Mouse (Mus musculus): Measurements from ENCODE around the gene Lingo4. TPM values are rescaled to one million over a fixed set of nuclear protein-coding genes. Genes with fewer than 3 reads are reported as not detected.

The Lingo4 gene
- total and polyA plus RNA-seq, 2 experiments from 2014 or later, result 2.5 to 3.9 TPM

DNA sequence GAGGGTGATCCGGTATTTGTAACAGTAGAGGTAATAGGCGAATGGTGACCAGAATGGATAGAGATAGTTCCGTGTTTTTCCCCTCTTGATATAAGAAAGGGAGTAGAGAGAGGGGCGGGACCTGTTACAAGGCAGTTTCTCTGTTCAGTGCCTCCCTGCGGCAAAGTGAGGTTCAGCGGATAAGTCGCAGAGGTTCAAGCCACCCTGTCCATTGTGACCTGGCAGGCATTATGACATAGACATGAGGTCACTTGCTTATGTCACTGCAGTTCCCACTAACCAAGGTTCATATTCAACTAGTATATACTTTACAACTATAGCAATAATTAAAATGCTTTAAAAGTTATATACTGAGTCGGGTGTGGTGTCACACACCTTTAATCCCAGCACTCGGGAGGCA lies 38.1 kb downstream of the Lingo4 start:
- H3K36me3 ChIP-seq (ENCODE audit: insufficient read depth, low read length), result no peaks in the 10 kb centered on the region
- no peaks in the 10 kb centered on the region for H3K27me3 ChIP-seq (ENCODE audit: insufficient read depth, low read length)
- H3K27ac ChIP-seq, result no peak overlapping the region
- H3K4me2 ChIP-seq (ENCODE audit: low read depth, low read length), result no peak overlapping the region
- ATAC-seq, result no peak
- H3K4me1 ChIP-seq (ENCODE audit: insufficient read depth, low read length), result no peaks in the 10 kb centered on the region
- no peaks in the 10 kb centered on the region for H3K9me3 ChIP-seq (ENCODE audit: low read length)
- no peak for TF ChIP-seq CTCF (IDR thresholded peaks at IDR 0.05; ENCODE audit: low read depth)
- DNase-seq (ENCODE audit: low spot score), result no peak
- WGBS, result 83% methylated on average over 9 of the region's 9 CpGs
- no peak overlapping the region for H3K9ac ChIP-seq (replicated peaks; ENCODE audit: low read length)
- no peak overlapping the region for H3K4me3 ChIP-seq (ENCODE audit: low read length)

DNA sequence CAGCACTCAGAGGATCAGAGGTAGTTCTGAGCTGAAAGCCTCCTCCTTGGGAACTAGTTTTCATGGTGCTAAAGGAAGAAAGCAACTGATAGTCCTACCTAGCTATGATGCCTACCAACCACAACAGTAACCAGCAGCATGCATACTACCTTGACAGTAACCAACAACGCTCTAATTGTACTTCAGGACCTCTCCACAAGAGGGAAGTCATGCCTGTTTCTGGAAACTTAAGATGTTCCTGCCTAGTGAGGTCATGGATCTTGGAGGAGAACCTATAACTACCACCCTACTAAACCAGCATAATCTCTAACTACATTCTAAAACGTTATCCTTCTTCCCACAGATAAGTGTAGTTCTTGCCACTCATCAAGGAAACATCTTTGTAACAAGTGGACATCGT lies 42.9 kb downstream of the Lingo4 start:
- Histone ChIP-seq H3K4me2 (ENCODE audit: low read depth, low read length) (no peak overlapping the region), H3K27me3 (ENCODE audit: insufficient read depth, low read length) (no peaks in the 10 kb centered on the region), H3K27ac (no peak overlapping the region), H3K4me3 (ENCODE audit: low read length) (no peak overlapping the region), H3K4me1 (ENCODE audit: insufficient read depth, low read length) (no peaks in the 10 kb centered on the region), H3K36me3 (ENCODE audit: insufficient read depth, low read length) (peaks cover 7% of the 10 kb centered on the region), H3K9me3 (ENCODE audit: low read length) (no peaks in the 10 kb centered on the region), H3K9ac (replicated peaks; ENCODE audit: low read length) (no peak overlapping the region)
- peak; percentile 46 for DNase-seq (ENCODE audit: low spot score)
- ATAC-seq, result no peak
- TF ChIP-seq CTCF (IDR thresholded peaks at IDR 0.05; ENCODE audit: low read depth), result peak; percentile 75
- 38% methylated on average over 3 of the region's 3 CpGs for WGBS

DNA sequence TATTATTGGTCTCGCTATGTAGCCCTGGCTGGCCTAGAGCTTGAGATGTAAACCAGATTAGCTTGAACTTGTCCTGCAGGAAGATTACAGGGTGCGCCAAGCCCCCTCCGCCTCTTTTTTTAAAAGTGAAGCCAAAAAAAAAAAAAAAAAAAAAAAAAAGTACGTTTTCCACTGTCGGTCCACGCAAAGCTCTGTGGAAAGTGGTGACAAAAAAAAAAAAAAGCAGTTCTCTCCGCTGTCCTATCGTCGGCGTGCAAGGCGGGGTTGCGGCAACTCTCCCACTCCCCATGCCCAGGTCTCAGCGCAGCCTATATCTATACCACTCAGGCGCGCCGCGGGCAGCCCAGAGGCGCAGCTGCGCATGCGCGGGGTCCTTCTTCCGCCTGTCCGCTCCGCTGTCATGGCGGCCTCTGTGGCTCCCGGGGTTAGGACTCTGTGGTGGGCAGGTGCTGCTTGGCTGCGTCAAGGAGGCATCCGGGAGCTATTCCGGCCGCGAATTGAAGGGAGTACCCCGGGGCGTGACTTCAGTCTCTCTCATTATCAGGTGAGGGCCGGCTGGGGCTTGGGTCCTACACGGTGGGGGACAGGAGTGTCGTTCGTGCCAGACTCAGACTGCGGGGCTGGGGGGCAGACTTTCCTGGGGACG lies 44.8 kb downstream of the Lingo4 start, which contains the start of gene Mrpl9:
Mrpl9 (plus strand) TSS at position 368 of the 646 bp plus-strand sequence.
- H3K36me3 ChIP-seq (ENCODE audit: insufficient read depth, low read length), result peaks cover 26% of the 10 kb centered on the region
- no peak for TF ChIP-seq CTCF (IDR thresholded peaks at IDR 0.05; ENCODE audit: low read depth)
- no peaks in the 10 kb centered on the region for H3K27me3 ChIP-seq (ENCODE audit: insufficient read depth, low read length)
- peak within 1 kb of the TSS; percentile 92 for H3K4me3 ChIP-seq (ENCODE audit: low read length)
- H3K9me3 ChIP-seq (ENCODE audit: low read length), result no peaks in the 10 kb centered on the region
- H3K9ac ChIP-seq (replicated peaks; ENCODE audit: low read length), result peak within 1 kb of the TSS; percentile 95
- DNase-seq (ENCODE audit: low spot score) (peak; percentile 97), ATAC-seq (peak; percentile 98)
- H3K4me1 ChIP-seq (ENCODE audit: insufficient read depth, low read length), result no peaks in the 10 kb centered on the region
- peak within 1 kb of the TSS; percentile 95 for H3K4me2 ChIP-seq (ENCODE audit: low read depth, low read length)
- WGBS, result under 1% methylated on average over 39 of the region's 39 CpGs
- H3K27ac ChIP-seq, result peak within 1 kb of the TSS; percentile 79

DNA sequence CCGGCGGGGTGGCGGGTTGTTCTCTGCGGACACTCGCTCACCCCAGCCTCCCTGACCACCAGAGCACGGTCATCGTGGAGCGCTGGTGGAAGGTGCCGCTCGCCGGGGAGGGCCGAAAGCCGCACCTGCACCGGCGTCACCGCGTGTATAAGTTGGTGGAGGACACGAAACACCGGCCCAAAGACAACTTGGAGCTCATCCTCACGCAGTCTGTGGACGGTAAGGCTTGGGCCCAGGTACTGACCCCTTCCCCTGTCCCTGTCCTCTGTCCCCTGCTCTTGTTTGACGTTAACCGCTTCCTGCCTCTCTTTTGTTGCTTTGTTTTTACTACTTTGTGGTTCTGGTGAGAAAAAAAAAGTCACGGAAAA lies 45.3 kb downstream of the Lingo4 start, which contains the start of gene Oaz3:
Oaz3 (minus strand) TSS at position 319 of the 368 bp plus-strand sequence.
- H3K9ac ChIP-seq (replicated peaks; ENCODE audit: low read length), result peak within 1 kb of the TSS; percentile 95
- no peaks in the 10 kb centered on the region for H3K27me3 ChIP-seq (ENCODE audit: insufficient read depth, low read length)
- peak within 1 kb of the TSS; percentile 92 for H3K4me3 ChIP-seq (ENCODE audit: low read length)
- H3K4me2 ChIP-seq (ENCODE audit: low read depth, low read length), result peak within 1 kb of the TSS; percentile 95
- under 1% methylated on average over 24 of the region's 24 CpGs for WGBS
- no peaks in the 10 kb centered on the region for H3K4me1 ChIP-seq (ENCODE audit: insufficient read depth, low read length)
- peaks cover 29% of the 10 kb centered on the region for H3K36me3 ChIP-seq (ENCODE audit: insufficient read depth, low read length)
- no peak for ATAC-seq
- no peak for DNase-seq (ENCODE audit: low spot score)
- peak within 1 kb of the TSS; percentile 79 for H3K27ac ChIP-seq
- H3K9me3 ChIP-seq (ENCODE audit: low read length), result no peaks in the 10 kb centered on the region
- TF ChIP-seq CTCF (IDR thresholded peaks at IDR 0.05; ENCODE audit: low read depth), result no peak

GRCm38 (mm10) chr3:94449377-94449776 lies 51.1 kb downstream of the Lingo4 start:
- WGBS, result 99% methylated on average over 2 of the region's 2 CpGs
- TF ChIP-seq CTCF (IDR thresholded peaks at IDR 0.05; ENCODE audit: low read depth), result no peak
- Histone ChIP-seq H3K9me3 (ENCODE audit: low read length) (no peaks in the 10 kb centered on the region), H3K27ac (no peak overlapping the region), H3K4me2 (ENCODE audit: low read depth, low read length) (no peak overlapping the region), H3K4me1 (ENCODE audit: insufficient read depth, low read length) (no peaks in the 10 kb centered on the region), H3K36me3 (ENCODE audit: insufficient read depth, low read length) (peaks cover 29% of the 10 kb centered on the region), H3K9ac (replicated peaks; ENCODE audit: low read length) (no peak overlapping the region), H3K4me3 (ENCODE audit: low read length) (no peak overlapping the region), H3K27me3 (ENCODE audit: insufficient read depth, low read length) (no peaks in the 10 kb centered on the region)
- no peak for DNase-seq (ENCODE audit: low spot score)
- ATAC-seq, result no peak

Other genes with a start within 250 kb of the Lingo4 start
- gene Gm10696, start 220.3 kb upstream of the Lingo4 start, total RNA-seq (2014; rRNA removed), result not detected in 2 replicates
- not detected in 2 replicates for gene Gm10696, start 220.3 kb upstream of the Lingo4 start, polyA plus RNA-seq (2015; fragmentation: Nextera tagmentation; extraction: Ambion mirVana)
- not detected in 2 replicates for gene Gm5286, start 201.8 kb upstream of the Lingo4 start, total RNA-seq (2014; rRNA removed)
- gene Gm5286, start 201.8 kb upstream of the Lingo4 start, polyA plus RNA-seq (2015; fragmentation: Nextera tagmentation; extraction: Ambion mirVana), result not detected in 2 replicates
- gene Gm4778, start 134.5 kb upstream of the Lingo4 start, total RNA-seq (2014; rRNA removed), result not detected in 2 replicates
- not detected in 2 replicates for gene Gm4778, start 134.5 kb upstream of the Lingo4 start, polyA plus RNA-seq (2015; fragmentation: Nextera tagmentation; extraction: Ambion mirVana)
- gene Them4, start 88.4 kb upstream of the Lingo4 start, total RNA-seq (2014; rRNA removed), result 14.6 and 16.4 TPM in 2 replicates
- gene Them4, start 88.4 kb upstream of the Lingo4 start, polyA plus RNA-seq (2015; fragmentation: Nextera tagmentation; extraction: Ambion mirVana), result 66.7 and 66.9 TPM in 2 replicates
- not detected in 2 replicates for gene Them5, start 56.4 kb upstream of the Lingo4 start, total RNA-seq (2014; rRNA removed)
- 0.11 TPM in 1 of 2 replicates, not detected in the other for gene Them5, start 56.4 kb upstream of the Lingo4 start, polyA plus RNA-seq (2015; fragmentation: Nextera tagmentation; extraction: Ambion mirVana)
- gene C2cd4d, start 36.1 kb upstream of the Lingo4 start, total RNA-seq (2014; rRNA removed), result 1.8 and 2.6 TPM in 2 replicates
- gene C2cd4d, start 36.1 kb upstream of the Lingo4 start, polyA plus RNA-seq (2015; fragmentation: Nextera tagmentation; extraction: Ambion mirVana), result 1.3 and 2.2 TPM in 2 replicates
- gene Rorc, start 25.7 kb upstream of the Lingo4 start, total RNA-seq (2014; rRNA removed), result 1.5 TPM in 2 replicates
- gene Rorc, start 25.7 kb upstream of the Lingo4 start, polyA plus RNA-seq (2015; fragmentation: Nextera tagmentation; extraction: Ambion mirVana), result 0.45 and 0.79 TPM in 2 replicates
- 11.8 and 13.7 TPM in 2 replicates for gene Tdrkh, start 14.8 kb downstream of the Lingo4 start, total RNA-seq (2014; rRNA removed)
- gene Tdrkh, start 14.8 kb downstream of the Lingo4 start, polyA plus RNA-seq (2015; fragmentation: Nextera tagmentation; extraction: Ambion mirVana), result 46.8 and 48.6 TPM in 2 replicates
- 45.8 and 49.2 TPM in 2 replicates for gene Mrpl9, start 44.8 kb downstream of the Lingo4 start, total RNA-seq (2014; rRNA removed)
- 61.7 and 63.8 TPM in 2 replicates for gene Mrpl9, start 44.8 kb downstream of the Lingo4 start, polyA plus RNA-seq (2015; fragmentation: Nextera tagmentation; extraction: Ambion mirVana)
- gene Oaz3, start 45.4 kb downstream of the Lingo4 start, total RNA-seq (2014; rRNA removed), result not detected in 2 replicates
- gene Oaz3, start 45.4 kb downstream of the Lingo4 start, polyA plus RNA-seq (2015; fragmentation: Nextera tagmentation; extraction: Ambion mirVana), result 0.60 and 1.2 TPM in 2 replicates
- 156 and 184 TPM in 2 replicates for gene Celf3, start 79.8 kb downstream of the Lingo4 start, total RNA-seq (2014; rRNA removed)
- gene Celf3, start 79.8 kb downstream of the Lingo4 start, polyA plus RNA-seq (2015; fragmentation: Nextera tagmentation; extraction: Ambion mirVana), result 158 and 171 TPM in 2 replicates
- 2.3 and 4.1 TPM in 2 replicates for gene Riiad1, start 81.8 kb downstream of the Lingo4 start, total RNA-seq (2014; rRNA removed)
- 15.7 and 18.3 TPM in 2 replicates for gene Riiad1, start 81.8 kb downstream of the Lingo4 start, polyA plus RNA-seq (2015; fragmentation: Nextera tagmentation; extraction: Ambion mirVana)
- 71.3 and 79.9 TPM in 2 replicates for gene Snx27, start 184.2 kb downstream of the Lingo4 start, total RNA-seq (2014; rRNA removed)
- gene Snx27, start 184.2 kb downstream of the Lingo4 start, polyA plus RNA-seq (2015; fragmentation: Nextera tagmentation; extraction: Ambion mirVana), result 81.7 and 82.1 TPM in 2 replicates
- not detected in 2 replicates for gene Gm10972, start 244.6 kb downstream of the Lingo4 start, total RNA-seq (2014; rRNA removed)
- gene Gm10972, start 244.6 kb downstream of the Lingo4 start, polyA plus RNA-seq (2015; fragmentation: Nextera tagmentation; extraction: Ambion mirVana), result not detected in 2 replicates